Mouse (Mus musculus) neural tube, embryonic 10.5 days (tissue): ENCODE measurements around the gene Efna3.
A peak's percentile ranks its signal among the peaks of the same experiment; 100 is the strongest.

ENCODE experiments used
- DNase-seq: peaks from one replicate; pipeline ENCODE4 v3.0.0-alpha.2; 2017; ENCODE audit warnings: low spot score; ENCODE audit errors: extremely low spot score

The Efna3 gene

DNA sequence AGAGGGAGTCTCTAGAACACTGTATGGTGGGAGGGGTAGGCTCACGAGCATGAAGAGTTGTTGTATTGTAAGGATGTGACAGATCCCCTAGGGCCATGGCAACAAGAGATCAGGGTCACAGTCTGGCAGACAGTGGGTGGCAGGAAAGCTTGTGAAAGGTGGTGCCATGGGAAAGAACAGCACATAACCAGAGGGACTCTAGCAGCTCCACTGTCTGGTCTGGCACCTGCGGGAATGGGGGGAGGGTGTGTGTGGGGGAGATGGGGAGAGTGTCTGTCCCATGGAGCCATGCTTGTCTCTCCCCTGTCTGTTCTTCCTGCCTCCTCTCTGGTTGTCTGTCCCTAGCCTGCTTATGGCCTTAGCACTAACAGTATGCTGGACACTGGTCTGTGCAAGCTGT, 37.2 kb downstream of the Efna3 start:
- DNase-seq: no peak

DNA sequence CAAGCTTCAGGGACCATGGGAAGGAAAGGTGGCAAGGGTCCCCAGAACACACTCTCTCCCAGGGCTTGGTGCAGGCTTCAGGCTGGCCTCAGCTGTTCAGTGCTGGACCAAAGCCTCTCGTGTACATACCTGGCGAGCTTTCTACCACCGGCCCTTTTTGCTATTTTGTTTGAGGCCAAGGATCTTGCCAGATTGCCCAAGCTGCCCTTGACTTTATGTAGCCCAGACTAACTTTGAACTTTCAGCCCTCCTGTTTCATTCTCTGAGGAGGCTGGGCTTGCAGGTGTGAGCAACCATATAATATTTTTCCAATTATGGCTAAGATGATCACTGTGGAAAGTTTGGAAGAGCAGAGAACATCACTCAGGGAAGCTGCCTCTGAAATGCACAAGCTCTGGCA, 38.5 kb downstream of the Efna3 start:
- DNase-seq: no peak

DNA sequence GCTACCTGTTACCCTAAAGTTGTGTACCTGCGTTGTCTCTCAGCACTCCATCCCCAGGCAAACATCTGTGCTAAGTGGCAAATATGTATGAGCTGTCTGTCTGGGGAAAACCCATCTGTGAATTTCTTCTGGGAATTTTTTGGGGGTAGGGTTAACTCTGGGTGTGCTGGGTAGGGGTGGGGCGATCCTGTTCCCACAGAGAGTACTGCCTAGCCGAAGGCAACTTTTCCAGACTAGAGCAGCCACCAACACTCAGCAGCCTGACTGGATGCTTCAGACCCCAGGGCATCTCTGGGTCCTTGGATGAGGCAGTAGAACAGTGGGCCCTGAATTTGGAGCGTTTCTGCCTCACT, 40.5 kb downstream of the Efna3 start:
- no peak for DNase-seq

DNA sequence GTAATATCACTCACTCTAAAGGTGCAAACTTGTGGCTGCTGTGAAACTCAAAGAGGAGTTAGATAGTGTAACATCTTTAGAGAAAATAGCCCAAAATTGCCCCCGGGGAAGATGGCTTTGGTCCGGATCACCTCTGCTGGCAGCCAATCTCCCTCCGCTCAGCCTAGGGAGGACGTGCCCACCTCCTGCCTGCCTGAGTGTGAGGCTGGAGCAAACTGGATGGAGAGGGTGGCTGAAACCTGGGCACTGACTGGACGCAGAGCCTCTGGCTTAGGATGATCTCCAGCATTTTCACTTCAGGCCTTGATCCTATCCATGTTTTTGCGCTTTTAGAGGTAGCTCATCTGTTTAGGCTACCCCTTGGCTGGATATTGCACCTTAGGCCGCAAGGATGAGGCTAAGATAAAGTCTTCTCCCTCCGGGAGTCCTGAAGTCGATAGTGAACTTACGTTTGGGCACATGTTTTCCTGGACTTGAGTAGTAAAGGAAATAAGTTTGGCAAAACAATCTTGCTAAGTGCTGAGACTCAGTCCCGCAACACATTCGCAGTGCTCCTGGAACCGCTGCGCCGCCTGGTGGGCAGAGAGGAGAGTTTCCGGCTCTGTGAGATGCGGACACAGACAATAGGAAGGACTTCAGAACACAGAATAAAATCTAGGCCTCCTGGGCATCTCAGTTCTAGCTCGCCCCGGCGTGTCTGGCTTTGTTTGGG, 41.0 kb downstream of the Efna3 start:
- DNase-seq: peak; percentile 84

DNA sequence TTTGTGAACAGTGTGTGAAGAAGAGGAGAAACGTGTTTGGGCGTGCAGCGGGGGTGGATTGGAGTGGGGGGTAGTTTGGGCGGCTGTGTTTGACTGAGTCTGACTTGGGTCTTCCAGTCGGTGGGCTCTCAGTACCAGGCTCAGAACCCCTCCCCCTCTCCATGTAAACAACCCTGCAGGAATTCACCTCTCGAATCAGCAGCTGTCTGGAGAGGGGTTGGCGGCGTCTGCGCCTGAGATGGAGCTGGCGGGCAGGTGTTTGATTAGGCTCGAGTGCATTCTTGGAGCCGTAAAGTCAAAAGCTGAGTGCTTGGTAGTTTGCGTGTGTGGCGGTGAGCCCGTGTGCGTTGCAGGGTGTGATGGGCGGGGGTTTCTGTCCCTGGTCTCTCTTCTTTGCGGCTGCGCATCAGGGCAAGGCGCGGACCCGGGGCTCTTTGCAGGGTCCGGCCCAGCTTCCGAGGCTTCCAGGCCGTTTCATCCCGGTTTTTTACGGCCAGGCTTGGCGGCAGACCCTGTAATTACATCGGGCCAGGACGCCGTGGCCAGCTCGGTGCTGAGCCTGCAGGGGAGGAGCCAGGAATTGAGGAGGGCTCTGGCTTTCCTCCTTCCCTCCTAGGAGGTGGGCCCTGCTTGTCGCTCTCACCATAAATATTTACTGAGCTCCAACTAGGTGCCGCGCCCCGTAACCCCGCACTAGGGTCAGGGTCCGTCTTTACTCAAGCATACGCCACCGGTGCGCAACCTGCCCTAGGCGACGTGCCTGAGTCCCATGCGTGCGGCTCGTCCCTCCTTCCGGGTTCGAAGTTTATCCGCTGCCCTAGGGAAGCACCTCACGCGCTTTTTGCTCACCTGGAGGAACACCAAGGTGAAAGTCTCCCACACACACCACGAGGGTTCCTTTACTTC, 41.9 kb downstream of the Efna3 start, which contains the start of gene Efna1:
Gene Efna1, minus strand, starts transcription at position 537 of the 906 bp plus-strand sequence.
- DNase-seq: peak; percentile 61

DNA sequence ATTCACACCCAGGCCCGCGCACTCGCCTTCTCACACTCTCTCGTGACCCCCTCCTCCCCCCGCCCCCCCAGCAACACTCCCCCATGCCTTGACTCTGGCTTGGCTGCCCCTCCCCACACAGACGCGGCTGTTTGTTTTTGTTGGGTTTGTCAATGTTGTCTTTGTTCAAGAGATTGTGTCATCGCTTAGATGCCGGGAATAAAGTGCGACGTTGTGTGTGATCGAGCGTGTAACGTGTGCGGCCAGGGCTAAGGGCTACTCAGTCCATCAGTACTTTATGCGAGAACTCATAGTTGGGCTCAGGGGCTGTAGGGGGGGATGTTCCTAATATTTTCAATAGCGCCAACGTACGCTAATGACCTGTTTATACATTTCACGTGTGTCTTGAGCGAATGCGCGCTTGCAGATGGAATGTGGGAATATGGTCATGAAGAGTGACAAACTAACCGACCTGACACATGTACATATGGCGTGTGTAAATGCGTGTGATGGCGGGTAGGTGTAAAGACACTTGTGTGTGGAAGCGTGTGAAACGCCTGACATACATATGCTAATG, 42.6 kb downstream of the Efna3 start:
- DNase-seq: no peak

DNA sequence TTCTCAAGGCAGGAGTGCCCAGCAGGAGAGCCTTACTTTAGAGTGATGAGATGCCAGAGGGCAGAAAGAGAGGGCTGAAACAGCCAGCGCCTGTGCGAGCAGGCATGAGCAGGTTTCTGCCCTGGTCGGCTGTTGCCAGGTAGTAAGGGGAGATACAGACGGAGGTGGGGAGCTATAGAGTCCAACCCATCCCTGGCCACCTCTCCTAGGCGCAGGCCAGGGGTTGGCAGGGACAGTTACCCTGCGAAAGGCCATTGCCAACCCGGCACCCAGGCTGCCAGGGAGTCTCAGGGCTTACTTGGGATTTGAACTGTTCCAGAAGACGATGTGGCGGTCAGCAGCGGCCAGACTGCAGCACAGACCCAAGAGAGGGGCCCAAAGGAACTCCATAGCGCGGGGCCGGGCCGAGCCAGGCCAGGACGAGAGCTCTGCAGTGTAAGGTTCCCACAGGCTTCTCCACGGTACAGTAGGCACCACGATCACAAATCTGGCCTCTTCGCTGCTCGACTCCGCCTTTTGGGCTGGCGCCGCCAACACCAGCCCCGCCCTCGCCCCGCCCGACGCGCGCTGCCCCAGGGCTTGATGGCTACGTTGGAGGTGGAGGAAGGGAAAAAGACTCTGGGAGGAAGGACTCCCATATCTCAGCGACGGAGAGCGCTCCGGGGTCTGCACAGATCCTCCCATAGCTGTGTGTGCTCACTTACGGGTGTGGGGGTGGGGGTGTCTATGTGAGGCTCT, 43.4 kb downstream of the Efna3 start:
- DNase-seq: peak; percentile 80

DNA sequence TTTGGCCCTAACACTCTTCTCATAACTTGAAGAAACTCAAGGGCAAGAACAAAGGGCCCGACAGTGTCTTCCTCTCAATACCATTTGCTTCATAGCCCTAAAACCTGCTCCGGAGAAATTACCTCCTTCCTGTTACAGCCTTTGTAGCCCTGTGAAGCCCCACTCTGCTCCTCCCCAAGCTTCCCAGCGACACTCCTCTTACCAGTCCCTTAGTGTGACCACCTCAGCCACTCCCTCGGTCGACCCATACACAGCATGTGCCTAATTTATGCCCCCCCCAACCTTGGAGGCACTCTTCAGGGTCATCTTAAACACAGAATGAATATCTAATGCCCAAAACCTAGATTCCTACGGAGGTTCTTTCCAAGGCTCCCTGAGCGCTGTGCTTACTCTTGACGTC, 44.1 kb downstream of the Efna3 start:
- no peak for DNase-seq

DNA sequence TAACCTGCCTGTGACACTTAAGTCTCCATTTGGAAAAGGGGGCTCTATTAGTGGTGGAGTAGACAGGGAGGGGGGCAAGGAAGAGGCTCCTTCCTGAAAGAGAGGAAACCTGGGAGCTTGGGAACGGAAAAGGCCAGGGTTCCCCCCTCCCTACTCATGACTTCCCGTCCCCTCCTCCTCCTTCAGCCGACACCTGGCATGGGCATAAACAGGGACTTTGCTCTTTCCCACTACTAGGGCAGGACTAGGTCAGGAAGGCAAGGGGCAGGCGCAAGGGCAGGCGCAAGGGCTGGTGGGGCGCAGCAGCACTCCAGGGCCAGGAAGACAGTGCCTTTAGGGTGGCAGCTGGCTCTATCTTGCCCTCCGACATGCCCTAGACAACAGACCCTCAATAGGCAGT, 44.7 kb downstream of the Efna3 start:
- DNase-seq: no peak

DNA sequence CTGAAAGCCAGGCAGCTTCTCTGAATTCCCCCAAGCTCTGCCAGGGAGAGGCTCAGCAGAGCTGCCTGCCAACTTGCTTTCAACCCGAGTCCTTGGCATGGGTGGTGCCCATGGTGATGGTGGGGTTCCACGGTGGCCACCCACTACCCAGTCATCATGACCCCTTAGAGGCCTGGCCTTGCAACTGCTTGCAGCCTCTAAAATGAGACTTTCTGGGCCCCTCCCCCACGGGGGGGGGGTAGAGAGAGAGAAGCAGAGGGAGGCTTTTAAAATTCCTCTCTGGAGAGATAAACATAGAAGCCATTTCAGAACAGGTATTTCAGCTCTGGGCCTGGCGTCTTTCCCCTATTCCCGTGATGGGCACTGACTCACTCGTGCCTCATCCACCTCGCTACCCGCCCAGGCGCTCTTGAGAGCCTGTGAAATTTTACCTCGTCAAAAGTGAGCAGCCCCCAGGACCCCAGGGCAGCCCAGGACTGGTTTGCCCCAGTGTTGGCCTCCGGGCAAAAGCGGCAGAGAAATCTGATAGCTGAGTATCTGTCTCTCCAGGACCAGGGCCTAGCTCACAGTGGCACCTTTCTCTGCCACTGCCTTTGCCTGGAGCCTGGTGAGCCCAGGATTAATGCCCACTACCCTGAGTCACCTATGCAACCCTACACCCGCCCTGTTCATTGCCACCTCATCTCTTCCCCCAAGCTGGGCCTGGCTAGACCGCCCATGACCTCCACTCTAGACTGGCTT, 45.3 kb downstream of the Efna3 start:
- no peak for DNase-seq

DNA sequence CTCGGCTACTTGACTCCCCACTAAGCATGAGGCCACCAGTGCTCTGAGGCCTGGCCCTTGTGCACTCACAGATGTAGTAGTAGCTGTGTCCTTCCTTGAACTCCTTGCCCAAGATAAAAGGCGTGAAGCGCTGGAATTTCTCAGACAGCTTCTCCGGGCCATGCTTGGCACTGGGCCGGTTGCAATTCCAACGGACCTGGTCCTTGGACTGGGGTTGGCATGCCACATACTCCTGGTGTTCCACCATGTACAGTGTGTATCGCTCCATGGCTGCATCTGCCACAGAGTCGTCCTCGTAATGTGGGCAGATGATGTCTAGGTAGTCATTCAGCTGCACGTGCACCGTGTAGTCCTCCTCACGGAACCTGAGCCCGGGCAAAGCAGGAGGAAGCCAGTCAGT, 46.7 kb downstream of the Efna3 start:
- no peak for DNase-seq

DNA sequence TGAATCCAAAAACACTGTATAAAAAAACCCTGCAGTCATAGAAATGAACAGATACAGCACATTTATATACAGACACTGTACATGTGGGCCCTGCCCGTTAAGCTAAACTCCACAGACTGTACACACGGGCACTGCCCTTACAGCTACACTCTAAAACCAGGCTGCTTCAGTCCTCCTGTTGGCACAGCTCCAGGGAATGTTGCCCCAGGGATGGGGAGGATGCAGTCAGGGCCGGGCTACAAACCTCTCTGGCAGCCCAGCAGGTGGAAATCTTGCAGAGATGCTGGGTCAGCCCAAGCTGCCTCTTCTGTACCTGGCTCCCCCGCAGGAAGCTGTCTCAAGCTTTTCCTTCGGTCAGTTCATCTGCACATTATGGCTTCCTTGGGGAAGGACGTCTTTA, 51.0 kb downstream of the Efna3 start:
- no peak for DNase-seq

DNA sequence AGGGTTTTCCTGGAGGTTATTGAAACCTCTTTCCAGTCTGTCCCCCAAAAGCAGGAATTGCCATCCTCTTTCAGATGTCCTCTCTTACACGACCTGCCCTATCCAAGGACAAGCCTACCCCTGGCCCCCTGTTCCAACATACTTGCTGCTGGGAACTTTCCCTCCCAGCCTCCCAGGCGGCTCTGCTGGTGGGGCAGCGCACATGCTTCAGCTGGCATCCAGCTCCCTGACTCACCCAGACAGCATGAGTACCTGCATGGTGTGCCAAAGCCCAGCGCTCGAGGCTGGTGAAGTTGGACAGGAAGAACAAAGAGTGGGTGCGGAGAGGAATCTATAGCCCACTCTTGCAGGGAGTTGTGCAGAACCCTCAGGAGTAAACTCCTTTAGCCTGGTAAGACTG, 51.9 kb downstream of the Efna3 start:
- DNase-seq: no peak

DNA sequence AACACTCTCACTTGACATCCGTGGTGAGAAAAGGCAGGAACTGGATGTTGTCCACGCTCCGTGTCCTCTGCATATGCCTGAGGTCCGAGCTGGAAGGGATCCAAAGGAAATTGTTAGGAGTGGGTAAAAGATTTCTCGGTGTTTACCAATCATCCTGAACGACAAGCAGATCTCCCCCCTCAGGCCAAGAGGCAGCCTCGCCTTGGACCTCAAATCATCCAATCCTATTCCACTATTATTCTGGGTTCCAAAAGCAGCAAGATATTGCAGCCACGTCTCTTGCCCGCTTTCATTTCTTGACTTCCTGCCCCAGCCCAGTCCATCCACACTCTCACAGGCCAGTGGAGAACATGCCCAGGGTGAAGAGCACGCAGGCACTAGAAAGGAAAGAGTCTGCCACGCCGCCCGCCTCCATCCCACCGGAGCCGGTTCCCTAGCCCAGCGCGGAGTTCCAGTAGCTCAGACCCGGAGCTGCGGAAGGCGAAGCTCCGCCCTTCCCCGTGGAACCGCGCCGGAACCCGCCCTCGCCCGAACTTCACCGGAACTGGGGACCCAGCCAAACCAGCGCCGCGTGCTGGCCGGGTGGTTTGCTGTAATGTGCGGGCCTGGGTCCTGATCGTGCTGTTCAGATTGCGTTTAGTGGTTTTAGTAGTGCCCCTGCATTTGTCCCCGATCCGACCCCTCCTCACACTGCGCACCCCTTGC, 52.6 kb downstream of the Efna3 start, which contains the start of gene Slc50a1:
Gene Slc50a1, minus strand, starts transcription at position 520 of the 705 bp plus-strand sequence.
- DNase-seq: peak; percentile 78

DNA sequence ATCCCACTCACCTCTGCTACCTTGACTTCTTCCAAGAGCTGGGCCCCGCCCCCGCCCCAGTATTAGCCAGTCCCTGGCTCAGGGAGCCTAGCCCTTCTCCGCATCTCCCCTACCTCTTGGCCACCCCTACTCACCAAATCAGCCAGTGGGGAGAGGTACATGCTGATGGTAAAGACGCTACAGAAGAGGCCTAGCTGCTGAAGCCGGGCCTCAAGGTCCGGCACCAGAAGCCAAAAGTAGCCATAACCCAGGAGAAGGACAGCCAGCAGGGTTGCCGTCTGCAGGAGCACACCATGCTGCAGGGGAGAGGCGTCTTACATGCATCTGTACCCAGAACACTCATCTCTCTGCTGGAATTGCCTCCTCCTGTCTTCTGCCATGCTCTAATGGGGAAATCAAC, 53.8 kb downstream of the Efna3 start:
- DNase-seq: no peak

DNA sequence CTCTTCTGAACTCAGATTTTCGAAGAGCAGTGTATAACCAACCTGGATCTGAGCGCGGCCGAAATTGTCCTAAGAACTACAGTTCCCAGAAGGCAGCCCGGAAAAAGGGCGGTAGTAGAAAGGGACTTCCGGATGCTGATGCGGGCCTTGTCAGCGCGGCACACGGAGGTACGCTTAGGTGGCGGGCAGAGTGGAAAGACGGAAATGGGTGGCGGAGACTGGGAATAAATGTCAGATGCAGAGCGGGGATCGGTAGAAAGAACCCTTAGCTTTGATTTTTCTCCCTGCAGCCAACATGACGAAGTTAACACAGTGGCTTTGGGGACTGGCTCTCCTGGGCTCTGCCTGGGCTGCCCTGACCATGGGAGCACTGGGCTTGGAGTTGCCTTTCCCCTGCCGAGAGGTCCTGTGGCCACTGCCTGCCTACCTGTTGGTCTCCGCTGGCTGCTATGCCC, 56.3 kb downstream of the Efna3 start:
- DNase-seq: peak; percentile 74
